Mouse (Mus musculus) urinary bladder, adult 18-20 months (tissue): Measurements from ENCODE around the gene Amy1.
"Not testable (repeated sequence)": the region's sequence is repeated elsewhere in the genome, so short reads cannot be mapped to it uniquely, and the experiment has no call there.

ENCODE experiments used
- DNase-seq, 2 experiments: peaks; one replicate each; pipeline ENCODE4 v3.0.0; 2022; ENCODE audit warnings: low spot score in 2 of 2, mixed read lengths in 2 of 2

Amy1 gene

GRCm38 (mm10) chr3:113606599-113606998, at the start of gene Amy1:
TSS of gene Amy1 (minus strand) at chr3:113606699.
- no peak for DNase-seq

DNA sequence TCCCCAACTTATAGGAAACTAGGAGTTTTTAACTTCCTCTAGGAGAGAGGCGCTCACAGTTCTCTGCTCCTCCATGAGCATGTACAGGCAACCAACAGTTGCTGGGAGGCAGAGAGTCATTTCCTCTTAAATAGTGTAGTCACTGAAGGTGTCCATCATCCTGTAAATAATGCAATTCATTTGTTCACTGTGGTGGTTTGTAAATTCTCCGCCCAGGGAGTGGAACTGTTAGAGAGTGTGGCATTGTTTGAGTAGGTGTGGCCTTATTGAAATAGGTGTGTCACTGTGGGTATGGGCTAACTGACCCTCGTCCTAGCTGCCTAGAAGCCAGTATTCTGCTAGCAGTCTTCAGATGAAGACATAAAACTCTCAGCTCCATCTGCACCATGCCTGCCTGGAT, 47.8 kb upstream of the Amy1 start:
- no peak for DNase-seq

DNA sequence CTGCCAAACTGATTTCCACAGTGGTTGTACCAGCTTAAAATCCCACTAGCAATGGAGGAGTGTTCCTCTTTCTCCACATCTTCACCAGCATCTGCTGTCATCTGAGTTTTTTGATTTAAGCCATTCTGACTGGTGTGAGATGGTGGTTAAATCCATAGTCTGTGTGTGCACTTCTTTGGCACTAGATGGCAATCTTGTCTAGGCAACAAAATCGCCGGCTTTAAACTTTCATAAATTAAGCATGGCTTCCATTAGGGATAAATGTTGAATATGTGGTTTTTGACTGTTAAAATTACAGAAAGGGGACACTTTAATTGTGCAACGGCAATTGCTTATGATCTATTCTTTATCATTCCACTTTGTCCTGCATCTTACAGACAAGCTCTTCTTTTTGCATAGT, 44.9 kb upstream of the Amy1 start:
- DNase-seq = not testable (repeated sequence)

- no peak for DNase-seq
These were observed 33.0 kb upstream of the Amy1 start for GRCm38 (mm10) chr3:113639545-113639944.

- no peak for DNase-seq
These were observed 27.7 kb upstream of the Amy1 start for GRCm38 (mm10) chr3:113634220-113634619.

DNA sequence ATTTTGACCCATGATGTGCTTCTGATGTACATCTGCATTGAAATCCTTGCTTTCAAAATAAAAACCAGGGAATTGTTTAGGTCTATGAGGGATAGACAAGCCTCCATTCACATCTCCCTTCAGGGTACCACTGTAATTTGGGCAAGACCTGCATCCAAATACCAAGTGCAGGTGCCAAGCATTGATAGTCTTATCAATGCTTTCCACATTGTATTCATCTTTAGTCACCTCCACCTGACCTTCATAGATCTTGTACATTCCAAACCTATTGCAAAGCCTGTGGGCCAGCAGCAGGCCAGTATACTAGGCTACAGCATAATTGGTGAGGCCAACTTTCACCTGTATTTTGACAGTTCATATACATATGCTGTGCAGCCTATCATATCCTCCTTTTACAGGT, 25.1 kb upstream of the Amy1 start:
- no peak for DNase-seq

- DNase-seq = no peak
These were observed 24.1 kb upstream of the Amy1 start for GRCm38 (mm10) chr3:113630564-113630963.

DNA sequence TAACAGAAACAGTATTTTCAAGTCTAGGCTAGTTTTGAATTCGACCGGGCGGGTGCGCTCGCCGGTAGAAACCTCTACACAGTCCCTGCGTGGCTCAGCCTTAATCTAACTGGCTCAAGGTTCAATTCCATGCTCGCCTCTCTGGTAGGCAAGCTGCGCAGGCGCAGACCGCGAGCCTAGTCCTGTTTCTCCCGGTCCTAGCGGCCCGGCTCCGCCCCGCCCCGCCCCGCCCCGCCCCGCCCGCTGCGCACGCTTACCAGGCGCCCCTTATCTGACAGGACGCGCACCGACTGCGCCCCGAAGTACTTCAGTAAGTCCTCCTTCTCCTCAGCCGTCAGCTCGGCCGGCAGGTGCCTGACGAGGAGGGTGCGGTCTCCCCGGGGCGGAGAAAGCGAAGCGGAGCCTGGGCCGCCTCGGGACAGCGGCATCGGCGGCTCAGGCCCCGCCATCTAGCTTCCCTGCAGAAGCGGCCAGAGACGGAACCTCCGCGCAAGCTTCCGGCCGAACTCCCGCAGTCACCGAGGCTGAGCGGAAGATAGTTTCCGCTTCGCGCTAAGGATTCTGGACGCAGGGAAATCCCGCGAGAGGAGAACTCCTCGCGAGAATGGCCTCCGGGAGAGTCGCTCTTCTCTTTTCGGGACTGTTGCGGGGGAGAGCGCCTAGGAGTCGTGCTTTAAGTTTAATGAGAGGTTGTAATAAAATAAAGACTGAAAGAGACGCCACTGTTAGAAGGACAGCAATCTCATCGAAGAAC, 23.3 kb upstream of the Amy1 start, which contains the start of gene Rnpc3:
Rnpc3 (minus strand) TSS at position 544 of the 754 bp plus-strand sequence.
- DNase-seq = peak; percentile 91 to 92

GRCm38 (mm10) chr3:113590844-113591243, 15.7 kb downstream of the Amy1 start:
- no peak for DNase-seq

GRCm38 (mm10) chr3:113574578-113574977, 31.9 kb downstream of the Amy1 start:
- no peak for DNase-seq

DNA sequence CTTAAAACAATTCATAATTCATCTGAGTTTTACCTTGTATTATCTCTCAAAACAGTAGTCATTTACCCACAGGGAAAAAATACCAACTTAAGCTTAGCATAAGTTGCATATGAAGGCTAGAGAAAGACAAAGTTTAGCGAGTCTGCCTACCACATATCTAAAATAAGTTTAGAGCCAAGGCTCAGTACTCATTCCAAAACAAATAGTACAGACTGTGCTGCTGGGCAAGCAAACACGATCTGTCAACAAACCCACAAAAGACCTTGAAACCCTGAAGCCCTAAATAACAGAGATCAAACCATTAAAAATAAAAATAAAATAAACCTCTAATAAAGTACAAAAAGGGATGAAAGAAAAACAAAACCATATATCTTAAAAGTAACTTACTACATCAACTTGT, 32.4 kb downstream of the Amy1 start:
- no peak for DNase-seq

GRCm38 (mm10) chr3:113572158-113572557, 34.3 kb downstream of the Amy1 start:
- DNase-seq = no peak

DNA sequence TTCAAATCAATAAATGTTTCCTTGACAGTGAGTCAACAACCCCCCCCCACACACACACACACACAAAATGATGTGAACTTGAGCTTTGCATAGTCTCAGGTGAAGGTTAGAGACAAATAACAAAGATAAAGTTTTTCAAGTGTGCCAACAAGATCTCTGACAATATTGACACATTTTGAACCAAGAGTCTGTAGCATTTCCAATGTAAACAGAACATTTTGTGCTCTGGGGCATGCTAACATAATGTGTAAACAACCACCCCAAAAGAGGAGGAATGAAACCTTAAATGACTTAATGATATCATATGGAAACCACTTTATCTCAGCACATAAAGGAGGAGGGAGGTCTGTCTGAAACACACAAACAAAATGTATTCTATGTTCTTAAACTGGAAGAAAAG, 66.8 kb downstream of the Amy1 start:
- DNase-seq = no peak

GRCm38 (mm10) chr3:113532328-113532727, 74.2 kb downstream of the Amy1 start, which contains the start of gene Amy2a1:
TSS of gene Amy2a1 (minus strand) at chr3:113532428.
- not testable (repeated sequence) for DNase-seq
